Mouse (Mus musculus) liver, embryonic 11.5 days (tissue): Measurements from ENCODE around the gene Slc9a9. TPM values are rescaled to one million over a fixed set of nuclear protein-coding genes. Genes with fewer than 3 reads are reported as not detected.

Source experiments
- ATAC-seq: fragments of 200-750 bp; cut with Nextera tagmentation; replicated peaks from 2 replicates; pipeline ENCODE4 v1.8.0; 2017; ENCODE audit warnings: moderate number of reproducible peaks, mild to moderate bottlenecking, moderate TSS enrichment, moderate library complexity; ENCODE audit not compliant: low FRiP score
- DNase-seq: peaks from one replicate; pipeline ENCODE4 v3.0.0-alpha.2; 2017; ENCODE audit warnings: low spot score
- H3K27ac ChIP-seq: fragments of 300-500 bp; sonication (generic); 2 replicates; pipeline ENCODE4 v1.5.1; 2014; ENCODE audit warnings: mild to moderate bottlenecking, low read depth, low read length, control low read depth
- H3K27me3 ChIP-seq: fragments of 300-500 bp; sonication (generic); replicated peaks from 2 replicates; pipeline ENCODE4 v1.6.1; 2014; ENCODE audit warnings: low read length, mixed read lengths; ENCODE audit not compliant: control insufficient read depth, insufficient read depth
- H3K36me3 ChIP-seq: fragments of 300-500 bp; sonication (generic); 2 replicates; pipeline ENCODE4 v1.6.1; 2014; ENCODE audit warnings: mild to moderate bottlenecking, low read length, moderate library complexity, mixed read lengths; ENCODE audit not compliant: control insufficient read depth, insufficient read depth
- H3K4me1 ChIP-seq: fragments of 300-500 bp; sonication (generic); replicated peaks from 2 replicates; pipeline ENCODE4 v1.6.1; 2014; ENCODE audit warnings: low read length, mixed read lengths; ENCODE audit not compliant: control insufficient read depth, insufficient read depth
- H3K4me2 ChIP-seq: fragments of 300-500 bp; sonication (generic); 2 replicates; pipeline ENCODE4 v1.6.1; 2014; ENCODE audit warnings: mild to moderate bottlenecking, control low read depth, moderate library complexity
- H3K4me3 ChIP-seq: fragments of 300-500 bp; sonication (generic); 2 replicates; pipeline ENCODE4 v1.5.1; 2014; ENCODE audit warnings: low read depth, low read length, control low read depth
- H3K9ac ChIP-seq: fragments of 300-500 bp; sonication (generic); 2 replicates; pipeline ENCODE4 v1.6.1; 2014; ENCODE audit warnings: low read depth, low read length, control low read depth
- H3K9me3 ChIP-seq: fragments of 300-500 bp; sonication (generic); 2 replicates; pipeline ENCODE4 v1.6.1; 2016; ENCODE audit warnings: low read length, inconsistent platforms, mixed read lengths; ENCODE audit not compliant: control insufficient read depth
- WGBS: fragments of 180-500 bp; shearing (Covaris S2); extraction: QIAGEN DNeasy Blood & Tissue Kit; methylation state at CpG from one replicate; pipeline ENCODE4 v1.1.7; 2014; 5-methylcytosine and 5-hydroxymethylcytosine counted together
- polyA plus RNA-seq: library from polyadenylated mRNA; unstranded; fragments of >200 nt; fragmentation: Nextera tagmentation; extraction: Ambion mirVana; gene quantifications from 2 replicates; pipeline ENCODE4 v1.2.1, GENCODE M21; 2014

The Slc9a9 gene
- polyA plus RNA-seq, 1 experiment from 2014 or later = 1.9 TPM

GRCm38 (mm10) chr9:94945569-94946135, 275.9 kb downstream of the Slc9a9 start:
- H3K4me3 ChIP-seq = no peak overlapping the region
- no peaks in the 10 kb centered on the region for H3K27me3 ChIP-seq
- H3K27ac ChIP-seq = no peak overlapping the region
- H3K36me3 ChIP-seq = no peaks in the 10 kb centered on the region
- ATAC-seq = no peak
- 79% methylated on average over 7 of the region's 7 CpGs for WGBS
- no peak overlapping the region for H3K4me2 ChIP-seq
- no peak overlapping the region for H3K9ac ChIP-seq
- DNase-seq = no peak
- H3K9me3 ChIP-seq = no peaks in the 10 kb centered on the region
- no peaks in the 10 kb centered on the region for H3K4me1 ChIP-seq

DNA sequence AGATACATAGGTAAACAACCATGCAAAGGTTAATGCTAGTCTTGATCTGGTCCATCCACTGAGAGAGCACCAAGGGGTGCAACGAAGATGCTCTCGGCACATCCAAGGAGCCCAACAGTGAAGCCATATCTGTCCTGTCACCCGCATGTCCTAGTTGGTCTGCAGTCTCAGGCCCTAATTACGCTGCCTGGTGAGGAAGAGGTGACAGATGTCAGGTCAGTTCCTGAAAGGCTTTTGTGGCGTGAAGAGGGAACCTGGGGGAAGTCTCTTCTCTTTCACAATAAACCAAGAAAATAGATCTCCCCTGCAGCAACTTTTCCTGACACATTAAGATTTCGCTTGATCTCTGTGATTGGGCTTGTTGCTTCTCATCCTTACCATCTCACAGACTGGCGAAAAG, 277.5 kb downstream of the Slc9a9 start:
- no peak overlapping the region for H3K4me2 ChIP-seq
- H3K27ac ChIP-seq = no peak overlapping the region
- no peaks in the 10 kb centered on the region for H3K36me3 ChIP-seq
- WGBS = 57% methylated on average over 7 of the region's 7 CpGs
- DNase-seq = no peak
- no peaks in the 10 kb centered on the region for H3K4me1 ChIP-seq
- ATAC-seq = no peak
- no peaks in the 10 kb centered on the region for H3K27me3 ChIP-seq
- no peak overlapping the region for H3K9ac ChIP-seq
- H3K9me3 ChIP-seq = no peaks in the 10 kb centered on the region
- no peak overlapping the region for H3K4me3 ChIP-seq

DNA sequence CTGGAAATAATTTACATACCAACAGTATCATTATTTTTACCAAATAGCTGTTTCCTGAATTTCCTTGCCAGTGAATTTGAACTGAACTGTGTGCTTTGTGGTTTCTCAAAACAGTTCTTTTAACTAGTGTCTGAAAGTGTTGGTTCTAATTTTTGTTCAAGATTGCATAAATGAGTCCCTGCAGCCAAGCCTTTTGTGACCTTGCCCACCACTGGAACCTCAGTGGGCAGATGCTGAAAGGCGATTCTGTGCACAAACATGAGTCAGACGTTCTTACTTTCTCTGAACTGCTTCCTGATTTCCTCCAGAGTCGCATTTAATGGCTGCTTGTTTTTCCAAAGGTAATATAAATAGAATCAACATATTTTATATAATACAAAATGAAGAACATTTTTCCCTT, 281.0 kb downstream of the Slc9a9 start:
- no peak for DNase-seq
- no peaks in the 10 kb centered on the region for H3K27me3 ChIP-seq
- 49% methylated on average over 3 of the region's 3 CpGs for WGBS
- H3K36me3 ChIP-seq = no peaks in the 10 kb centered on the region
- no peak overlapping the region for H3K9ac ChIP-seq
- no peak overlapping the region for H3K4me2 ChIP-seq
- H3K4me3 ChIP-seq = no peak overlapping the region
- no peak overlapping the region for H3K27ac ChIP-seq
- no peaks in the 10 kb centered on the region for H3K4me1 ChIP-seq
- no peak for ATAC-seq
- H3K9me3 ChIP-seq = no peaks in the 10 kb centered on the region

DNA sequence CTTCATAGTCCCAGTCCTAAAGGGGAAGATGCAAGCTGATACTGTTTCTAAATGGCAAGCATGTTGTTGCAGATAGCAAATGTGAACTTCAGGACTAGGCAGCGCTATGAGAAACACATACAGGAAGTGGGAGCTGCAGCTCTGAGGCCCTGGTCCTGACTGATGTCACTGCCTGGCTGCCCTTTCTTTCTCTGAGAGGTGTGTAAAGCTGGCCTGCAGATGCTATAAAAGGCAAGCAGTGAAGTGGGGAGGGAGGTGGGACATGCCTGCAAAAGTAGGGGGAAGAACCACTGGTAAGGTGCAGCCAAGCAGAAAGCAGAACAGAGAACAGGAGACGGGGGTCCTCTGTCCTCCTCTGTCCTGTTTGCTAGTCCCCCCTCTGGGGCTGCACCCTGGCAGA, 285.9 kb downstream of the Slc9a9 start:
- no peaks in the 10 kb centered on the region for H3K9me3 ChIP-seq
- 58% methylated on average over 2 of the region's 2 CpGs for WGBS
- DNase-seq (no peak), ATAC-seq (no peak)
- H3K4me3 ChIP-seq = no peak overlapping the region
- H3K27me3 ChIP-seq = no peaks in the 10 kb centered on the region
- H3K4me1 ChIP-seq = no peaks in the 10 kb centered on the region
- no peak overlapping the region for H3K9ac ChIP-seq
- H3K27ac ChIP-seq = no peak overlapping the region
- no peaks in the 10 kb centered on the region for H3K36me3 ChIP-seq
- no peak overlapping the region for H3K4me2 ChIP-seq

DNA sequence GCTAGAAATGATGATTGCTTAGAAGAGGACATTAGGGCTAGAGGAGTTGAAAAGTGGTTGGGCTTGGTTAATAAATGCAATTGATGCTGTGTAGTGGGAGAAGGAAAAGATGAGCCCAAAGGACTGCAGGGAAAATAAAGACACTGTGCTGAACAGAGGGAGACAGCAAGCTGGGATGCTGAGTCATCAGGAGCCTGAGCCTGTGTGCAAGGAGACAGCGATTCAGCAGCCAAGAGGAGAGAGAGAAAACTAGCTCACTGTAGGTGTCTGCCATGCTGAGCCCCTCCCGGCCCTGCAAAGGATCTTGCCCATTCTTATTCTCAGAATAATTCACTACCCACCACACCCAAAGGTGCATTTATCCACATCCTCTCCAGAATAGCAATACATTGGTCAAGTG, 288.7 kb downstream of the Slc9a9 start:
- WGBS = 68% methylated on average over 2 of the region's 2 CpGs
- no peaks in the 10 kb centered on the region for H3K9me3 ChIP-seq
- H3K9ac ChIP-seq = no peak overlapping the region
- H3K36me3 ChIP-seq = no peaks in the 10 kb centered on the region
- no peaks in the 10 kb centered on the region for H3K4me1 ChIP-seq
- H3K4me2 ChIP-seq = no peak overlapping the region
- DNase-seq (no peak), ATAC-seq (no peak)
- H3K27ac ChIP-seq = no peak overlapping the region
- H3K4me3 ChIP-seq = no peak overlapping the region
- H3K27me3 ChIP-seq = no peaks in the 10 kb centered on the region

GRCm38 (mm10) chr9:94968596-94969120, 298.9 kb downstream of the Slc9a9 start:
- WGBS = 77% methylated on average over 5 of the region's 5 CpGs

GRCm38 (mm10) chr9:94969131-94969530, 299.4 kb downstream of the Slc9a9 start:
- Histone ChIP-seq H3K4me1 (no peaks in the 10 kb centered on the region), H3K36me3 (no peaks in the 10 kb centered on the region), H3K27ac (no peak overlapping the region), H3K4me3 (no peak overlapping the region), H3K9me3 (no peaks in the 10 kb centered on the region), H3K9ac (no peak overlapping the region), H3K4me2 (no peak overlapping the region), H3K27me3 (no peaks in the 10 kb centered on the region)
- no peak for DNase-seq
- no peak for ATAC-seq
- 64% methylated on average over 1 of the region's 1 CpGs for WGBS

More at GRCm38 (mm10) chr9:94968596-94969120, 298.9 kb downstream of the Slc9a9 start:
- H3K27me3 ChIP-seq = no peaks in the 10 kb centered on the region
- H3K4me3 ChIP-seq = no peak overlapping the region
- H3K4me2 ChIP-seq = no peak overlapping the region
- H3K27ac ChIP-seq = no peak overlapping the region
- H3K36me3 ChIP-seq = no peaks in the 10 kb centered on the region
- H3K4me1 ChIP-seq = no peaks in the 10 kb centered on the region
- ATAC-seq = no peak
- no peaks in the 10 kb centered on the region for H3K9me3 ChIP-seq
- H3K9ac ChIP-seq = no peak overlapping the region
- no peak for DNase-seq

- Histone ChIP-seq H3K4me2 (no peak overlapping the region), H3K27ac (no peak overlapping the region), H3K36me3 (no peaks in the 10 kb centered on the region), H3K27me3 (no peaks in the 10 kb centered on the region), H3K9me3 (no peaks in the 10 kb centered on the region), H3K9ac (no peak overlapping the region), H3K4me3 (no peak overlapping the region), H3K4me1 (no peaks in the 10 kb centered on the region)
- DNase-seq (no peak), ATAC-seq (no peak)
- 69% methylated on average over 2 of the region's 2 CpGs for WGBS
Measured at GRCm38 (mm10) chr9:94972021-94972420, 302.3 kb downstream of the Slc9a9 start.

DNA sequence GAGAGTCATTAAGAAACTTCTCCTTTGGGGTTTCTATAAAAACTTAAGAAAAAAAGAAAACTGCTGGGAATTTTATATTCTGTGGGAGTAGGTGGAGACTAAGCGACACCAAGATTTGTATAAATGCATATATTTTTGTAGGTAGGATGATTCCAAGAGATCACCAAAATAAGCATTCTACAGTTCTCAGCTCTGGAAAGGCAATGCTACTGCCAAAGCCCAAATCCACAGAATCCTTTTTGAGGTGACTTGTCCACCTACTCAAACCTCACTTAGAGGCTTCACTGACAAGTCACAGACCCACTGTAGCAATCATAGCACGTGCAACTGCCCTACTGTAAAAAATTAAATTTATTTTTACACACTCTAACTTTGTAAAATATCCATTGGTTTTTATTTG, 303.0 kb downstream of the Slc9a9 start:
- Histone ChIP-seq H3K27ac (no peak overlapping the region), H3K4me3 (no peak overlapping the region), H3K4me1 (no peaks in the 10 kb centered on the region), H3K36me3 (no peaks in the 10 kb centered on the region), H3K9ac (no peak overlapping the region), H3K9me3 (no peaks in the 10 kb centered on the region), H3K4me2 (no peak overlapping the region), H3K27me3 (no peaks in the 10 kb centered on the region)
- no peak for DNase-seq
- WGBS = 80% methylated on average over 2 of the region's 2 CpGs
- ATAC-seq = no peak
